Mouse (Mus musculus) brain, embryonic 14.5 days (tissue): ENCODE measurements around the gene Dach1.

Source experiments
- CTCF ChIP-seq: fragments of 200-500 bp; IDR thresholded peaks from 2 replicates; pipeline ENCODE4 v1.5.1; 2012; ENCODE audit warnings: inconsistent platforms, mild to moderate bottlenecking, moderate library complexity, borderline replicate concordance; ENCODE audit not compliant: insufficient read depth, insufficient read length; ENCODE audit errors: extremely low read depth
- POLR2A ChIP-seq: fragments of 200-500 bp; IDR thresholded peaks from 2 replicates; pipeline ENCODE4 v1.6.1; 2012; ENCODE audit warnings: mild to moderate bottlenecking, inconsistent platforms, borderline replicate concordance; ENCODE audit not compliant: poor library complexity, insufficient read depth, insufficient read length, severe bottlenecking; ENCODE audit errors: extremely low read depth

GRCm38 (mm10) chr14:97855345-97855744 is 314.2 kb downstream of the Dach1 start:
- TF ChIP-seq CTCF = no peak
- TF ChIP-seq POLR2A = no peak
